Mouse (Mus musculus): ENCODE data around the gene Gopc. TPM values are rescaled to one million over a fixed set of nuclear protein-coding genes. Genes with fewer than 3 reads are reported as not detected.
A peak's percentile ranks its signal among the peaks of the same experiment; 100 is the strongest.

The Gopc gene
- polyA plus RNA-seq, 1 experiment from 2014 or later = 23.7 TPM

- no peaks in the 10 kb centered on the region for H3K9me3 ChIP-seq
- ATAC-seq (replicated peaks) = no peak
- peaks cover 27% of the 10 kb centered on the region for H3K4me1 ChIP-seq
- H3K27me3 ChIP-seq = no peaks in the 10 kb centered on the region
- H3K4me3 ChIP-seq = peak overlapping the region; percentile 83
- no peaks in the 10 kb centered on the region for H3K36me3 ChIP-seq
- 46% methylated on average over 2 of the region's 2 CpGs for WGBS
- H3K9ac ChIP-seq (replicated peaks) = 0 out of 2 replicates have a peak overlapping the region, but pooled peaks have one; percentile 28
- peak overlapping the region; percentile 70; the same call in 1 of the 2 replicates for H3K27ac ChIP-seq (replicated peaks)
- H3K4me2 ChIP-seq (replicated peaks) = peak overlapping the region; percentile 51
These were observed 34.5 kb upstream of the Gopc start for GRCm38 (mm10) chr10:52416458-52416857.

GRCm38 (mm10) chr10:52415020-52415419 is 33.1 kb upstream of the Gopc start:
- 78% methylated on average over 2 of the region's 2 CpGs for WGBS
- Histone ChIP-seq H3K4me1 (peaks cover 25% of the 10 kb centered on the region), H3K27ac (replicated peaks) (no peak overlapping the region), H3K4me2 (replicated peaks) (no peak overlapping the region), H3K27me3 (no peaks in the 10 kb centered on the region; the same call in 1 of the 2 replicates), H3K9ac (replicated peaks) (no peak overlapping the region), H3K36me3 (no peaks in the 10 kb centered on the region), H3K9me3 (no peaks in the 10 kb centered on the region), H3K4me3 (no peak overlapping the region)
- no peak for ATAC-seq (replicated peaks)

GRCm38 (mm10) chr10:52407526-52407925 is 25.6 kb upstream of the Gopc start:
- H3K27ac ChIP-seq (replicated peaks) = no peak overlapping the region
- H3K4me1 ChIP-seq = no peaks in the 10 kb centered on the region
- no peak overlapping the region for H3K4me2 ChIP-seq (replicated peaks)
- H3K4me3 ChIP-seq = no peak overlapping the region
- H3K27me3 ChIP-seq = no peaks in the 10 kb centered on the region; the same call in 1 of the 2 replicates
- WGBS = 91% methylated on average over 2 of the region's 2 CpGs
- no peak overlapping the region for H3K9ac ChIP-seq (replicated peaks)
- H3K9me3 ChIP-seq = no peaks in the 10 kb centered on the region
- H3K36me3 ChIP-seq = no peaks in the 10 kb centered on the region
- no peak for ATAC-seq (replicated peaks)

GRCm38 (mm10) chr10:52405160-52405559 is 23.2 kb upstream of the Gopc start:
- Histone ChIP-seq H3K27me3 (no peaks in the 10 kb centered on the region; the same call in 1 of the 2 replicates), H3K27ac (replicated peaks) (no peak overlapping the region), H3K4me3 (no peak overlapping the region), H3K4me2 (replicated peaks) (no peak overlapping the region), H3K4me1 (no peaks in the 10 kb centered on the region), H3K36me3 (no peaks in the 10 kb centered on the region), H3K9me3 (no peaks in the 10 kb centered on the region), H3K9ac (replicated peaks) (no peak overlapping the region)
- 93% methylated on average over 13 of the region's 13 CpGs for WGBS
- no peak for ATAC-seq (replicated peaks)

GRCm38 (mm10) chr10:52399722-52400121 is 17.8 kb upstream of the Gopc start:
- Histone ChIP-seq H3K36me3 (no peaks in the 10 kb centered on the region), H3K4me1 (no peaks in the 10 kb centered on the region), H3K27ac (replicated peaks) (no peak overlapping the region), H3K4me3 (no peak overlapping the region), H3K9me3 (no peaks in the 10 kb centered on the region), H3K27me3 (no peaks in the 10 kb centered on the region), H3K4me2 (replicated peaks) (no peak overlapping the region), H3K9ac (replicated peaks) (no peak overlapping the region)
- no peak for ATAC-seq (replicated peaks)
- WGBS = 63% methylated on average over 3 of the region's 3 CpGs

GRCm38 (mm10) chr10:52398715-52399114 is 16.8 kb upstream of the Gopc start:
- H3K27ac ChIP-seq (replicated peaks) = no peak overlapping the region
- H3K4me1 ChIP-seq = no peaks in the 10 kb centered on the region
- no peak overlapping the region for H3K4me2 ChIP-seq (replicated peaks)
- no peak for ATAC-seq (replicated peaks)
- H3K27me3 ChIP-seq = no peaks in the 10 kb centered on the region
- H3K4me3 ChIP-seq = no peak overlapping the region
- H3K9ac ChIP-seq (replicated peaks) = no peak overlapping the region
- no peaks in the 10 kb centered on the region for H3K36me3 ChIP-seq
- 87% methylated on average over 2 of the region's 2 CpGs for WGBS
- no peaks in the 10 kb centered on the region for H3K9me3 ChIP-seq

GRCm38 (mm10) chr10:52396647-52397046 is 14.7 kb upstream of the Gopc start:
- no peak overlapping the region for H3K9ac ChIP-seq (replicated peaks)
- H3K4me2 ChIP-seq (replicated peaks) = no peak overlapping the region
- 94% methylated on average over 3 of the region's 3 CpGs for WGBS
- H3K4me3 ChIP-seq = no peak overlapping the region
- no peaks in the 10 kb centered on the region for H3K9me3 ChIP-seq
- H3K36me3 ChIP-seq = no peaks in the 10 kb centered on the region
- no peaks in the 10 kb centered on the region for H3K27me3 ChIP-seq
- ATAC-seq (replicated peaks) = no peak
- no peak overlapping the region for H3K27ac ChIP-seq (replicated peaks)
- no peaks in the 10 kb centered on the region for H3K4me1 ChIP-seq

- H3K27ac ChIP-seq (replicated peaks) = no peak overlapping the region
- no peak overlapping the region for H3K4me3 ChIP-seq
- no peak overlapping the region for H3K4me2 ChIP-seq (replicated peaks)
- no peaks in the 10 kb centered on the region for H3K27me3 ChIP-seq
- H3K9me3 ChIP-seq = no peaks in the 10 kb centered on the region
- no peak overlapping the region for H3K9ac ChIP-seq (replicated peaks)
- no peaks in the 10 kb centered on the region for H3K4me1 ChIP-seq
- no peak for ATAC-seq (replicated peaks)
- 84% methylated on average over 2 of the region's 2 CpGs for WGBS
- H3K36me3 ChIP-seq = no peaks in the 10 kb centered on the region
These were observed 9.3 kb upstream of the Gopc start for GRCm38 (mm10) chr10:52391208-52391607.

- no peak overlapping the region for H3K4me3 ChIP-seq
- no peak overlapping the region for H3K9ac ChIP-seq (replicated peaks)
- H3K36me3 ChIP-seq = no peaks in the 10 kb centered on the region
- no peaks in the 10 kb centered on the region for H3K27me3 ChIP-seq
- H3K9me3 ChIP-seq = no peaks in the 10 kb centered on the region
- no peak overlapping the region for H3K4me2 ChIP-seq (replicated peaks)
- H3K4me1 ChIP-seq = no peaks in the 10 kb centered on the region
- no peak overlapping the region for H3K27ac ChIP-seq (replicated peaks)
- WGBS = 82% methylated on average over 3 of the region's 3 CpGs
- no peak for ATAC-seq (replicated peaks)
These were observed 7.5 kb upstream of the Gopc start for GRCm38 (mm10) chr10:52389438-52389837.

- no peaks in the 10 kb centered on the region for H3K36me3 ChIP-seq
- H3K27ac ChIP-seq (replicated peaks) = no peak within 1 kb of the TSS
- WGBS = 80% methylated on average over 5 of the region's 5 CpGs
- ATAC-seq (replicated peaks) = no peak
- no peaks in the 10 kb centered on the region for H3K27me3 ChIP-seq
- H3K4me2 ChIP-seq (replicated peaks) = no peak within 1 kb of the TSS
- H3K4me3 ChIP-seq = no peak within 1 kb of the TSS
- no peaks in the 10 kb centered on the region for H3K4me1 ChIP-seq
- H3K9me3 ChIP-seq = no peaks in the 10 kb centered on the region
- H3K9ac ChIP-seq (replicated peaks) = no peak within 1 kb of the TSS
These were observed 7.1 kb upstream of the Gopc start, which contains the start of gene Nepn for GRCm38 (mm10) chr10:52388922-52389430. Gene Nepn, plus strand, starts transcription at chr10:52388972.

GRCm38 (mm10) chr10:52387192-52387591 is 5.3 kb upstream of the Gopc start:
- Histone ChIP-seq H3K36me3 (no peaks in the 10 kb centered on the region), H3K9me3 (no peaks in the 10 kb centered on the region), H3K4me2 (replicated peaks) (no peak overlapping the region), H3K27ac (replicated peaks) (no peak overlapping the region), H3K27me3 (no peaks in the 10 kb centered on the region), H3K4me3 (no peak overlapping the region), H3K9ac (replicated peaks) (no peak overlapping the region), H3K4me1 (peaks cover 7% of the 10 kb centered on the region)
- no peak for ATAC-seq (replicated peaks)
- 66% methylated on average over 4 of the region's 4 CpGs for WGBS

GRCm38 (mm10) chr10:52384823-52385610 is 3.1 kb upstream of the Gopc start:
- ATAC-seq (replicated peaks) = no peak
- 33% methylated on average over 8 of the region's 8 CpGs for WGBS

More at GRCm38 (mm10) chr10:52384823-52385610, 3.1 kb upstream of the Gopc start:
- Histone ChIP-seq H3K4me3 (no peak overlapping the region), H3K9me3 (no peaks in the 10 kb centered on the region), H3K36me3 (no peaks in the 10 kb centered on the region), H3K4me1 (peaks cover 13% of the 10 kb centered on the region), H3K27ac (replicated peaks) (no peak overlapping the region), H3K4me2 (replicated peaks) (no peak overlapping the region), H3K9ac (replicated peaks) (no peak overlapping the region), H3K27me3 (no peaks in the 10 kb centered on the region)
